Mouse (Mus musculus) lung, postnatal 0 days (tissue): Measurements from ENCODE around the gene Krtap10-10.

ENCODE experiments used
- CTCF ChIP-seq: IDR thresholded peaks from 2 replicates; pipeline ENCODE4 v1.5.1; 2016; ENCODE audit warnings: antibody characterized with exemption, mild to moderate bottlenecking
- EP300 ChIP-seq: IDR thresholded peaks from 2 replicates; pipeline ENCODE4 v1.6.1; 2016; ENCODE audit warnings: antibody characterized with exemption, mild to moderate bottlenecking, control low read depth

DNA sequence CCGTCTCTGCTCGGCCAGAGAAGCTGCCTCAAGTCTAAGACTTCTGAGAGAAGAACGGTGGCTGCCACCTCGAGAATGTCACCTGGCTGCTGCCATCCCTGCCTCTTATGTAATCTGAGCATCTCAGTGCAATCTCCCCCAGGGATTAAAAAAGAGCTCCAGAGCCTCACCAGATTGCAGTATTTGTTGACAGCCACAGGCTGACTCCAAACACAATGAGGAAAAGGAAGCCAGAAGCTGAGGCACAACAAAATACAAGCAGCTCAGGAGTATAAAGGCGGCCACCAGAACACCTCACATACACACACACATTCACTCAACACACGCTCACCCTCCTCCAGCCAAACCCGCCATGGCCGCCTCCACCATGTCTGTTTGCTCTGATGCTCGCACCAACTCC lies at the start of gene Krtap10-10:
- TF ChIP-seq EP300 (no peak), CTCF (no peak)
